Mouse (Mus musculus) stomach, postnatal 0 days (tissue): ENCODE measurements around the gene Slc35c2.

ENCODE experiments used
- CTCF ChIP-seq: IDR thresholded peaks from 2 replicates; pipeline ENCODE4 v1.5.1; 2016; ENCODE audit warnings: antibody characterized with exemption, low read depth, mild to moderate bottlenecking, moderate library complexity
- EP300 ChIP-seq: optimal IDR thresholded peaks from 2 replicates; pipeline ENCODE3; 2016; ENCODE audit warnings: antibody characterized with exemption

DNA sequence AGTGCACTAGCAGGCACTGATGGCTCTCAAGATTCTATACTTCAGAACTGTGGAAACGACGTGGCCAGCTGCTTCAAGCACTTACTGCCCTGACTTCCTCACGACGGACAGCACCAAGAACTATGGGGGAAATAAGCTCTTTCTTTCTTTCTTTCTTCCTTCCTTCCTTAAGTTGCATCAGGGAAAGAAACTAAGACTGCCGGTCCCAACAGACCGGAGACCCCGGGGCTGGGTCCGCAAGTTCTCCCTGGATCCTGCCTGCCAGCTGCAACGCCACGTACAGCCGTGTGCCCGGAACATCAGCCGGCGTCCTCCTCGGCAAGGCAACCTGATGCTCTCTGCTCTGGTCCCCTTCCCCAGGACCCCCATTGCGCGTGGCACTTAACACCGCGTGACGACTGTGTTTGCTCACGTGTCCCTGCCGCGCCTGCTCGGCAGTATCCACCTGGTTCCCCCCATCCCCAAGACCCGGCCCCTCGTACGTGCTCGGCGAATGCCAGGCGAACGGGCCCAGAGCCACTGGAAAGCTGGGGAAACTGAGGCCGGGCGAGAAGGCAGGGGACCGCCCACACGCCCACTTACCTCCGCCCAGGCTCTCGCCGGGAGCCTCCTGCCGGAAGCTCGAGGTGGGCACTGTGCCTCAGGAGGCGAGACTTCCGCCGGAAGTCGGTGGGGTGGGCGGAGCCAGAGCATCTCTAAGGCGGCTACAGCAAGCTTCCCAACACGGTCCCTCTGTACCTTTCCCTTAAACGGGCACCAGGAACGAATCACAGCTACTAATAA is at the start of gene Slc35c2:
- peak; percentile 52 for TF ChIP-seq CTCF
- no peak for TF ChIP-seq EP300
